Mouse (Mus musculus) heart, embryonic 14.5 days (tissue): Measurements from ENCODE around the gene Cdc42bpb. TPM values are rescaled to one million over a fixed set of nuclear protein-coding genes. Genes with fewer than 3 reads are reported as not detected.

Experiments
- ATAC-seq: fragments of 200-750 bp; cut with Nextera tagmentation; 2 replicates; pipeline ENCODE4 v1.8.0; 2017; ENCODE audit warnings: low read depth, moderate TSS enrichment; ENCODE audit not compliant: insufficient number of reproducible peaks, insufficient read depth, low FRiP score
- H3K27ac ChIP-seq, 2 experiments: fragments of 200-500 bp in 1 of 2; fragments of 300-500 bp in 1 of 2; sonication (generic) in 1 of 2; replicated peaks in 1 of 2; 2 replicates each; pipeline ENCODE4 v1.5.1; 2012 to 2014; ENCODE audit warnings: low read depth in 2 of 2, low read length in 2 of 2, control low read depth in 1 of 2, mild to moderate bottlenecking in 1 of 2, mixed read lengths in 1 of 2; ENCODE audit not compliant: control insufficient read depth in 1 of 2, insufficient read depth in 1 of 2
- H3K27me3 ChIP-seq: fragments of 300-500 bp; sonication (generic); 2 replicates; pipeline ENCODE4 v1.6.1; 2014; ENCODE audit warnings: mild to moderate bottlenecking, low read length, control low read depth; ENCODE audit not compliant: control insufficient read depth, insufficient read depth
- H3K36me3 ChIP-seq: fragments of 300-500 bp; sonication (generic); 2 replicates; pipeline ENCODE4 v1.6.1; 2014; ENCODE audit warnings: mild to moderate bottlenecking, control low read depth, low read length, mixed read lengths; ENCODE audit not compliant: control insufficient read depth, insufficient read depth
- H3K4me1 ChIP-seq, 2 experiments: fragments of 200-500 bp in 1 of 2; fragments of 300-500 bp in 1 of 2; sonication (generic) in 1 of 2; 2 replicates each; pipeline ENCODE4 v1.6.1; 2012 to 2014; ENCODE audit warnings: low read length in 2 of 2, control low read depth in 1 of 2, mixed read lengths in 1 of 2; ENCODE audit not compliant: control insufficient read depth in 2 of 2, insufficient read depth in 2 of 2
- H3K4me2 ChIP-seq: fragments of 300-500 bp; sonication (generic); 2 replicates; pipeline ENCODE4 v1.6.1; 2014; ENCODE audit warnings: mild to moderate bottlenecking, low read length
- H3K4me3 ChIP-seq, 2 experiments: fragments of 200-500 bp in 1 of 2; fragments of 300-500 bp in 1 of 2; sonication (generic) in 1 of 2; 2 replicates each; pipeline ENCODE4 v1.5.1; 2012 to 2014; ENCODE audit warnings: low read length in 2 of 2, mild to moderate bottlenecking in 2 of 2, control low read depth in 1 of 2, low read depth in 1 of 2, moderate library complexity in 1 of 2; ENCODE audit not compliant: control insufficient read depth in 1 of 2, insufficient read depth in 1 of 2
- H3K9ac ChIP-seq: fragments of 300-500 bp; sonication (generic); 2 replicates; pipeline ENCODE4 v1.6.1; 2014; ENCODE audit warnings: mild to moderate bottlenecking, low read length
- H3K9me3 ChIP-seq: fragments of 300-500 bp; sonication (generic); 2 replicates; pipeline ENCODE4 v1.6.1; 2016; ENCODE audit warnings: low read length, control low read depth; ENCODE audit not compliant: control insufficient read depth
- WGBS: fragments of 180-500 bp; shearing (Covaris S2); extraction: QIAGEN DNeasy Blood & Tissue Kit; methylation state at CpG from one replicate; pipeline ENCODE4 v1.1.7; 2014; 5-methylcytosine and 5-hydroxymethylcytosine counted together
- polyA plus RNA-seq: library from polyadenylated mRNA; unstranded; fragments of >200 nt; fragmentation: Nextera tagmentation; extraction: Ambion mirVana; gene quantifications from 2 replicates; pipeline ENCODE4 v1.2.1, GENCODE M21; 2014

Gene Cdc42bpb
- polyA plus RNA-seq, 1 experiment from 2014 or later = 28.9 TPM

DNA sequence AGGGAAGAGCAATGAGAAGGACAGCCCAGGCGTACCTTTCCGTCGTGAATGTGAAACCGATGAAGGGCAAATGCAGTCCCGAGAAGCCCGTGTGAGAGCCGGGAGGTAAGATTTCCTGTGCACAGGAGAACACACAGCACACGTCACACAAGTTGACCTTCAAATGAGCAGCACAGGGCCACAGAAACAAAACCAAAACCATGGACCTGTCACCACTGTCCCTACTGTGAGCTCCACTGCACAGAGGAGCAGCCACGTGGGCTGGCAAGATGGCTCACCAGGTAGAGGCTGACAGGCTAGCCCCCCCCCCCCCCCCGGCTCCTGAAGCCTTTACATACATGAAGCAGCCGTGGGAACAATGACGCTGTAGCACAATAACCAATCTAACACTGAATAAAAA lies 52.6 kb downstream of the Cdc42bpb start:
- Histone ChIP-seq H3K27me3 (no peaks in the 10 kb centered on the region), H3K9ac (no peak overlapping the region), H3K36me3 (peaks cover 99% of the 10 kb centered on the region), H3K4me1 (peaks cover 0 to 6% of the 10 kb centered on the region in 2 experiments; a peak in 1 of 4 replicates), H3K9me3 (no peaks in the 10 kb centered on the region), H3K4me3 (no peak overlapping the region), H3K4me2 (no peak overlapping the region), H3K27ac (no peak overlapping the region)
- WGBS = 93% methylated on average over 12 of the region's 12 CpGs
- no peak for ATAC-seq

DNA sequence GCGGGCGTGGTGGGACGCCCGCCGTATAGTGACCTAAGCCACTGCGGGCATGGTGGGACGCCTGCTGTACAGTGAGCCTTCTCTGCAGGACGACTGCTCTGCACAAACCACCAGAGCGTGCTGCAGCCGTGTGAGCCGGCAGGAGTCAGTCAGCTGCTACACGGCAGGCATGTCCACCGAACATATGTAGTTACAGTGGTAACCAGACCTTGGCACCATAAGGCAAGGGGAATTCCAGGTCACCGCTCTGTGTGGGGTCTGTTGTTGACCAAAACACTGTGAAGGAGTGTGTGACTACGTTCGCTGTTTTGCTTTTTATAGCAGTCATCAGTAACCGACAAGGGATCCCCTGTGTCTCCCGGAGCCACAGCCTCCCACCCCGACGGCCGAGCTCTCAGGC lies 53.0 kb downstream of the Cdc42bpb start:
- peaks cover 99% of the 10 kb centered on the region for H3K36me3 ChIP-seq
- ATAC-seq = no peak

DNA sequence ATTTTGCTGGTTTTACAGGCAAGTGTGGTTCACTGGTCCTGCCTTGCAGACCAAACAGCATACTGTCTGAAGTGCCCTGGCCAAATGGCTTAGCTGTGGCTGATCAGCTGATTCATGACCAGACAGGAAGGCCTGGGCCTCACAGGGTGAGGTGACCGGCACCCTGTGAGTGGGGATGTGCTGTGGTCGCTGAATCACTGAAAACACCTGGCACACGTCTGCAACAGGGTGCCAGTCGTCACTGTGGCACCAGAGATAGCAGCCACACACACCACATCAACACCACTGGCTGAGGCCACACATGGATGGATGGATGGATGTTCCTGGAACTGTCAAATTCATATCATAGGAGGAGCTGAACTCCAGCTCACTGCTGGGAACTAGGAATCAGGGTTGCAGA lies 54.1 kb downstream of the Cdc42bpb start:
- WGBS = 72% methylated on average over 4 of the region's 4 CpGs
- H3K36me3 ChIP-seq = peaks cover 99% of the 10 kb centered on the region
- H3K4me1 ChIP-seq = peaks cover 0 to 6% of the 10 kb centered on the region in 2 experiments; a peak in 1 of 4 replicates
- no peak overlapping the region for H3K27ac ChIP-seq
- no peaks in the 10 kb centered on the region for H3K9me3 ChIP-seq
- no peak overlapping the region for H3K4me2 ChIP-seq
- ATAC-seq = no peak
- no peak overlapping the region for H3K4me3 ChIP-seq
- no peaks in the 10 kb centered on the region for H3K27me3 ChIP-seq
- H3K9ac ChIP-seq = no peak overlapping the region

More for the DNA sequence above, 53.0 kb downstream of the Cdc42bpb start:
- WGBS = 95% methylated on average over 21 of the region's 21 CpGs
- no peak overlapping the region for H3K4me2 ChIP-seq
- H3K4me1 ChIP-seq = peaks cover 0 to 6% of the 10 kb centered on the region in 2 experiments; a peak in 1 of 4 replicates
- H3K4me3 ChIP-seq = no peak overlapping the region
- no peaks in the 10 kb centered on the region for H3K27me3 ChIP-seq
- no peak overlapping the region for H3K9ac ChIP-seq
- H3K27ac ChIP-seq = no peak overlapping the region
- H3K9me3 ChIP-seq = no peaks in the 10 kb centered on the region

DNA sequence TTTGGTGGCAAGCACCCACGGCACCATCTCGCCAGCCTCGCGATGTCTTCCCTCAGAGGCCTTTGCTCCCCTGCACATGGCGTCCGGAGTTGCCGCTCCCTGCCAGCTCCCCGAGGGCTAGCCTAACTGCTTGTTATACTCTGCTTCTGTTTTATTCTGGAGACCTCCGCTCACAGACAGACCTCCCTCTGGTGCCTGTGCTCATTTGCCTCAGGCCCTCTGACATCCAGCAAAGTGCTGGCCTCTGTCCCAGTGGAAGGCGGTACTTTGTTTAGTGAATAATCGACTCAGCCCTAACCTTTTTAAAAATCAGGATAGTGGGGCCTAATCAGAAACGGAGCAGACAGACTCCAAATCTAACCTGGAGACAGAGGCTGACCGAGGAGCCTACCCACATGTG lies 55.7 kb downstream of the Cdc42bpb start:
- no peak for ATAC-seq
- 93% methylated on average over 13 of the region's 13 CpGs for WGBS

DNA sequence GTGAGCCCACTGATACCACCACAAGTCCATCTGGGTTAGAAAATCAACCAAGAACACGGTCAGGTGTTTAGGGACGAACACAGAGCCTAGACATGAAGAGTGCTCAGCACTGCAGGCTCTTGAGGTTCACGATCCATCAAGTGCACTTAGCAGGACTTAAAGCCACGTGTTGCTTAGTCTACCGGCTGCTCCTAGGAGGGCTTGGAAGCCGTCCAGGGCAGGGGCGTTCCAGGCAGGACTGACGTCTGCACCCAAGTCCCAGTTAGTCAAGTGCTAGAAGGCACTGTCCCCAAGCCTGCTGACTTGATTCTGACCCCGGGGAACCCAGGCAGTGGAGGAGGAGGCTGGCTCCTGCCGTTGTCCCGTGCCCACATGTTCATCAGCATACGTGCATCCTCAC lies 57.0 kb downstream of the Cdc42bpb start:
- 45% methylated on average over 12 of the region's 12 CpGs for WGBS
- Histone ChIP-seq H3K4me1 (peaks cover 0 to 6% of the 10 kb centered on the region in 2 experiments; a peak in 1 of 4 replicates), H3K9ac (no peak overlapping the region), H3K4me3 (no peak overlapping the region), H3K4me2 (no peak overlapping the region), H3K9me3 (no peaks in the 10 kb centered on the region), H3K36me3 (peaks cover 100% of the 10 kb centered on the region), H3K27me3 (no peaks in the 10 kb centered on the region), H3K27ac (no peak overlapping the region)
- ATAC-seq = no peak

More for the DNA sequence above, 55.7 kb downstream of the Cdc42bpb start:
- Histone ChIP-seq H3K9me3 (no peaks in the 10 kb centered on the region), H3K36me3 (peaks cover 99% of the 10 kb centered on the region), H3K4me1 (peaks cover 0 to 6% of the 10 kb centered on the region in 2 experiments; a peak in 1 of 4 replicates), H3K4me3 (no peak overlapping the region), H3K27me3 (no peaks in the 10 kb centered on the region), H3K9ac (no peak overlapping the region), H3K27ac (no peak overlapping the region), H3K4me2 (no peak overlapping the region)

DNA sequence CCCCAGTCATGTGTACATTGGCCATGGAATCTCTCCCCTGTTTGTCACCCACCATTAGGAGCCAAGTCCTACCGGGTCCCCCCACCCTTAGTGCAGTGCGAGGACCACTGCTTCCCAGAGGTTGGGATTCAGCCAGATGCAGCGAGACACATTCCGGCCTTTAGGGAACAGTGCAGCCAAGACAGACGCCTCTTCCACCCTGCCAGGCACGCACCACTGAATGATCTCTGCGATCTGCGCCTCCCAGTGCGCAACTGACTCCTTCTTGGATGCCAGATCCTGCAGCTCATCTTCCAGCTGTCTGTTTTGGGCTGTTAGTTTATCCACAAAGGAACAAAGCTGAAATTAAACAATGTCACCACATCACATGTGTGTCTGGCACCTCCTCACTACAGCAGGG lies 59.8 kb downstream of the Cdc42bpb start:
- Histone ChIP-seq H3K4me1 (peaks cover 0 to 6% of the 10 kb centered on the region in 2 experiments; a peak in 1 of 4 replicates), H3K36me3 (peaks cover 100% of the 10 kb centered on the region), H3K4me3 (no peak overlapping the region), H3K27ac (no peak overlapping the region), H3K4me2 (no peak overlapping the region), H3K9ac (no peak overlapping the region), H3K27me3 (no peaks in the 10 kb centered on the region), H3K9me3 (0 out of 2 replicates have a peak, but pooled peaks cover 2% of the 10 kb centered on the region)
- ATAC-seq = no peak
- WGBS = 95% methylated on average over 9 of the region's 9 CpGs

DNA sequence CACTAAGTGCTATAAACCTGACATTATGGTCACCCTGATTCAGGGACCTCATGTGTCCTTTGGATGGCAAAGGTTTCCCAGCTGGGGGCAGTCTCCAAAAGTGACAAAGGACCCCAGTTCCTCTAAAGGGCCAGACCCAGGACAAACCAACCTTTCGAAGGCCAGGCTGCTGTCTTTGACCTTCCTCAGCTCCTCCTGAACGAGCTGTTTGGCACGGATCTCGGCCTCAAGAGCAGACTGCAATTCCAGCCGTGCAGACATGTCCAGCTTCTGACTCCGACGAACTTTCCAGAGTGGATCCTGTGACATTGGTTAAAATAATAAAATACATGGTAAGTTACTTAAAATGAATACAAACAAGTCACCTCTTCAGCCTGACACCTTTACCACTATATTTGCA lies 63.2 kb downstream of the Cdc42bpb start:
- no peak overlapping the region for H3K9ac ChIP-seq
- H3K36me3 ChIP-seq = peaks cover 100% of the 10 kb centered on the region
- 94% methylated on average over 7 of the region's 7 CpGs for WGBS
- no peaks in the 10 kb centered on the region for H3K27me3 ChIP-seq
- no peak overlapping the region for H3K4me3 ChIP-seq
- no peak overlapping the region for H3K4me2 ChIP-seq
- 0 out of 2 replicates have a peak, but pooled peaks cover 2% of the 10 kb centered on the region for H3K9me3 ChIP-seq
- H3K27ac ChIP-seq = no peak overlapping the region
- H3K4me1 ChIP-seq = no peaks in the 10 kb centered on the region
- ATAC-seq = no peak

DNA sequence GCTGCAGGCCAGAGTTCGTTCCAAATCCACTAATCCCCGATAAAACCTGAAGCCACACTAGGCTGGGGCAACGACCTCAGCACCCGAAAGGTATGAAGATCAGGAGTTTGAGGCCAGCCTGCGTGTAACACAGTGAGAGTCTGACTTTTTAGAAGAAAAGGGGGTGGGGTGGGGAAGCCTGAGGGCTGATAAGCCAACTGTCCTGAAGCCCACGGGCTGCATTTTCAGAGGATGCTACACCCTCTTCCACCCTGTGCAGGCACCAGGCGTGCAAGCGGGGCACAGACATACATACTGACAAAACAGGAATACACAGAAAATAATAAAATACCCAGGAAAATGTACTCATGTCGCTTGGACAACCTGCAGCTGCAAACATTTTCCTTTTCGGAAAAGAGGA lies 65.7 kb downstream of the Cdc42bpb start:
- Histone ChIP-seq H3K4me3 (no peak overlapping the region), H3K36me3 (peaks cover 98% of the 10 kb centered on the region), H3K9me3 (0 out of 2 replicates have a peak, but pooled peaks cover 2% of the 10 kb centered on the region), H3K9ac (no peak overlapping the region), H3K4me2 (no peak overlapping the region), H3K4me1 (no peaks in the 10 kb centered on the region), H3K27me3 (no peaks in the 10 kb centered on the region), H3K27ac (no peak overlapping the region)
- ATAC-seq = no peak
- 88% methylated on average over 10 of the region's 10 CpGs for WGBS
